Mouse (Mus musculus) MEL (cell line): ENCODE measurements around the gene Gm20481.

Source experiments
- BHLHE40 ChIP-seq: IDR thresholded peaks from 2 replicates; pipeline ENCODE4 v1.6.1; 2012; ENCODE audit warnings: low read depth, mild to moderate bottlenecking, inconsistent platforms, low read length, improper control_type of control experiment, borderline replicate concordance
- POLR2A ChIP-seq, 2 experiments: IDR thresholded peaks; 2 replicates each; pipeline ENCODE4 v1.6.1; 2011 to 2012; ENCODE audit warnings: low read length in 2 of 2, mild to moderate bottlenecking in 2 of 2, control low read depth in 1 of 2, improper control_type of control experiment in 1 of 2, low read depth in 1 of 2, moderate library complexity in 1 of 2; ENCODE audit not compliant: control insufficient read depth in 1 of 2, insufficient read depth in 1 of 2, poor library complexity in 1 of 2
- TAL1 ChIP-seq: IDR thresholded peaks from 2 replicates; pipeline ENCODE4 v1.6.1; 2012; ENCODE audit warnings: mild to moderate bottlenecking, inconsistent platforms, low read length, moderate library complexity, mixed read lengths
- USF1 ChIP-seq: IDR thresholded peaks from 2 replicates; pipeline ENCODE4 v1.6.1; 2014; ENCODE audit warnings: low read depth, mild to moderate bottlenecking, inconsistent platforms, low read length, improper control_type of control experiment, moderate library complexity

- no peak for TF ChIP-seq POLR2A (IDR thresholded peaks at IDR 0.05; ENCODE audit: control insufficient read depth in 1 of 2, insufficient read depth in 1 of 2, low read depth in 1 of 2, low read length in 2 of 2, poor library complexity in 1 of 2)
- TF ChIP-seq BHLHE40: no peak
- TF ChIP-seq USF1: no peak
- no peak for TF ChIP-seq TAL1
Observed at GRCm38 (mm10) chr17:34924258-34924657, 45.5 kb upstream of the Gm20481 start.
